15 mouse cellular contexts compared by ENCODE assay signal in genomic region chr9:7167339-7167998, GRCm38 (mm10).
"Had no signal": no experiment of that assay in that cellular context is flagged by ENCODE, and none has a peak within 500 bp of the region (broad histone marks: within the 10 kb centered on the region; RNA-seq: fewer than 3 reads in every experiment).

No protein-coding gene starts in this region.

- H3K27me3 ChIP-seq: midbrain, embryonic 12.5 days; neural tube, embryonic 13.5 days; stomach, embryonic 15.5 days had no signal

- ATAC-seq: lung, postnatal 0 days; midbrain, embryonic 16.5 days had no signal

- H3K9ac ChIP-seq: midbrain, embryonic 12.5 days; neural tube, embryonic 13.5 days; stomach, embryonic 15.5 days had no signal

- H3K4me3 ChIP-seq: limb, embryonic 10.5 days; midbrain, embryonic 12.5 days; neural tube, embryonic 13.5 days; stomach, embryonic 15.5 days had no signal

- H3K9me3 ChIP-seq: limb, embryonic 10.5 days; midbrain, embryonic 12.5 days; neural tube, embryonic 13.5 days; stomach, embryonic 15.5 days had no signal

- H3K27ac ChIP-seq: limb, embryonic 10.5 days; midbrain, embryonic 12.5 days; neural tube, embryonic 13.5 days; stomach, embryonic 15.5 days had no signal

- DNase-seq: kidney, adult 11 months; kidney, postnatal 25 days; layer of hippocampus, adult 9-11 months; layer of hippocampus, postnatal 36 days; lung, adult 2 months; lung, postnatal 36 days; retina, postnatal 1 day; thymus, adult 2 months; thymus, postnatal 36 days had no signal

- H3K4me1 ChIP-seq: limb, embryonic 10.5 days; midbrain, embryonic 12.5 days; neural tube, embryonic 13.5 days; stomach, embryonic 15.5 days had no signal

- H3K4me2 ChIP-seq: midbrain, embryonic 12.5 days; neural tube, embryonic 13.5 days; stomach, embryonic 15.5 days had no signal
